Mouse (Mus musculus) CD4-positive, CD25-positive, alpha-beta regulatory T cell, adult 2 months (primary cell): ENCODE data around the gene Zfp148.
"Not testable (repeated sequence)": the region's sequence is repeated elsewhere in the genome, so short reads cannot be mapped to it uniquely, and the experiment has no call there.

Source experiments
- DNase-seq: peaks from one replicate; pipeline ENCODE4 v3.0.0-alpha.2; 2012; ENCODE audit warnings: low read depth, low spot score

The Zfp148 gene

GRCm38 (mm10) chr16:33381614-33382245 lies 1.1 kb downstream of the Zfp148 start:
- peak; percentile 24 for DNase-seq

- peak; percentile 20 for DNase-seq
Observed at GRCm38 (mm10) chr16:33382341-33382740, 1.7 kb downstream of the Zfp148 start.

GRCm38 (mm10) chr16:33383584-33383983 lies 2.9 kb downstream of the Zfp148 start:
- no peak for DNase-seq

- DNase-seq: not testable (repeated sequence)
Observed at GRCm38 (mm10) chr16:33384057-33384456, 3.4 kb downstream of the Zfp148 start.

GRCm38 (mm10) chr16:33387013-33387412 lies 6.4 kb downstream of the Zfp148 start:
- DNase-seq: no peak

- no peak for DNase-seq
Observed at GRCm38 (mm10) chr16:33387420-33387819, 6.8 kb downstream of the Zfp148 start.

GRCm38 (mm10) chr16:33399913-33400782 lies 19.5 kb downstream of the Zfp148 start:
- DNase-seq: peak; percentile 86

GRCm38 (mm10) chr16:33400943-33401342 lies 20.3 kb downstream of the Zfp148 start:
- DNase-seq: no peak

GRCm38 (mm10) chr16:33403258-33403657 lies 22.6 kb downstream of the Zfp148 start:
- no peak for DNase-seq

- peak; percentile 34 for DNase-seq
Observed at GRCm38 (mm10) chr16:33404055-33404454, 23.4 kb downstream of the Zfp148 start.

- DNase-seq: no peak
Observed at GRCm38 (mm10) chr16:33405487-33405886, 24.9 kb downstream of the Zfp148 start.

- no peak for DNase-seq
Observed at GRCm38 (mm10) chr16:33410151-33410550, 29.5 kb downstream of the Zfp148 start.

GRCm38 (mm10) chr16:33410605-33411004 lies 30.0 kb downstream of the Zfp148 start:
- DNase-seq: no peak

- no peak for DNase-seq
Observed at GRCm38 (mm10) chr16:33414191-33414590, 33.6 kb downstream of the Zfp148 start.

- no peak for DNase-seq
Observed at GRCm38 (mm10) chr16:33415607-33416006, 35.0 kb downstream of the Zfp148 start.

GRCm38 (mm10) chr16:33428327-33428726 lies 47.7 kb downstream of the Zfp148 start:
- DNase-seq: no peak

- DNase-seq: no peak
Observed at GRCm38 (mm10) chr16:33431660-33432059, 51.0 kb downstream of the Zfp148 start.

- no peak for DNase-seq
Observed at GRCm38 (mm10) chr16:33441065-33441464, 60.4 kb downstream of the Zfp148 start.

- no peak for DNase-seq
Observed at GRCm38 (mm10) chr16:33446830-33447229, 66.2 kb downstream of the Zfp148 start.

GRCm38 (mm10) chr16:33453826-33454225 lies 73.2 kb downstream of the Zfp148 start:
- no peak for DNase-seq

GRCm38 (mm10) chr16:33454306-33454705 lies 73.7 kb downstream of the Zfp148 start:
- no peak for DNase-seq

GRCm38 (mm10) chr16:33455263-33455910 lies 74.8 kb downstream of the Zfp148 start:
- DNase-seq: no peak
